Mouse (Mus musculus) stomach, postnatal 0 days (tissue): Measurements from ENCODE around the gene AI182371. TPM values are rescaled to one million over a fixed set of nuclear protein-coding genes. Genes with fewer than 3 reads are reported as not detected.
A peak's percentile ranks its signal among the peaks of the same experiment; 100 is the strongest.

Experiments
- ATAC-seq: fragments of 200-750 bp; cut with Nextera tagmentation; 2 replicates; pipeline ENCODE4 v1.8.0; 2017; ENCODE audit not compliant: low FRiP score, low TSS enrichment
- DNase-seq: peaks from one replicate; pipeline ENCODE4 v3.0.0-alpha.2; 2016; ENCODE audit warnings: low spot score
- H3K27ac ChIP-seq: fragments of 300-500 bp; sonication (generic); replicated peaks from 2 replicates; pipeline ENCODE4 v1.5.1; 2014; ENCODE audit warnings: mild to moderate bottlenecking, control low read depth
- H3K27me3 ChIP-seq: fragments of 300-500 bp; sonication (generic); 2 replicates; pipeline ENCODE4 v1.6.1; 2014; ENCODE audit warnings: low read length; ENCODE audit not compliant: control insufficient read depth, insufficient read depth
- H3K36me3 ChIP-seq: fragments of 300-500 bp; sonication (generic); 2 replicates; pipeline ENCODE4 v1.6.1; 2014; ENCODE audit warnings: low read length, mixed read lengths; ENCODE audit not compliant: control insufficient read depth, insufficient read depth
- H3K4me1 ChIP-seq: fragments of 300-500 bp; sonication (generic); replicated peaks from 2 replicates; pipeline ENCODE4 v1.6.1; 2014; ENCODE audit warnings: antibody characterized with exemption; ENCODE audit not compliant: control insufficient read depth, insufficient read depth
- H3K4me2 ChIP-seq: fragments of 300-500 bp; sonication (generic); replicated peaks from 2 replicates; pipeline ENCODE4 v1.6.1; 2014; ENCODE audit warnings: low read depth, mild to moderate bottlenecking, control low read depth, moderate library complexity
- H3K4me3 ChIP-seq: fragments of 300-500 bp; sonication (generic); 2 replicates; pipeline ENCODE4 v1.5.1; 2014; ENCODE audit warnings: low read depth, low read length, control low read depth
- H3K9ac ChIP-seq: fragments of 300-500 bp; sonication (generic); 2 replicates; pipeline ENCODE4 v1.6.1; 2014; ENCODE audit warnings: mild to moderate bottlenecking, low read length, control low read depth, mixed read lengths
- H3K9me3 ChIP-seq: fragments of 300-500 bp; sonication (generic); 2 replicates; pipeline ENCODE4 v1.6.1; 2016; ENCODE audit warnings: low read length; ENCODE audit not compliant: control insufficient read depth
- CTCF ChIP-seq: IDR thresholded peaks from 2 replicates; pipeline ENCODE4 v1.5.1; 2016; ENCODE audit warnings: antibody characterized with exemption, low read depth, mild to moderate bottlenecking, moderate library complexity
- EP300 ChIP-seq: optimal IDR thresholded peaks from 2 replicates; pipeline ENCODE3; 2016; ENCODE audit warnings: antibody characterized with exemption
- WGBS: fragments of 180-500 bp; shearing (Covaris S2); extraction: QIAGEN DNeasy Blood & Tissue Kit; methylation state at CpG from one replicate; pipeline ENCODE4 v1.1.7; 2014; 5-methylcytosine and 5-hydroxymethylcytosine counted together
- polyA plus RNA-seq: library from polyadenylated mRNA; unstranded; fragments of >200 nt; fragmentation: Nextera tagmentation; extraction: Ambion mirVana; gene quantifications from 2 replicates; pipeline ENCODE4 v1.2.1, GENCODE M21; 2015

AI182371 gene
- polyA plus RNA-seq, 1 experiment from 2014 or later: 0.15 TPM

DNA sequence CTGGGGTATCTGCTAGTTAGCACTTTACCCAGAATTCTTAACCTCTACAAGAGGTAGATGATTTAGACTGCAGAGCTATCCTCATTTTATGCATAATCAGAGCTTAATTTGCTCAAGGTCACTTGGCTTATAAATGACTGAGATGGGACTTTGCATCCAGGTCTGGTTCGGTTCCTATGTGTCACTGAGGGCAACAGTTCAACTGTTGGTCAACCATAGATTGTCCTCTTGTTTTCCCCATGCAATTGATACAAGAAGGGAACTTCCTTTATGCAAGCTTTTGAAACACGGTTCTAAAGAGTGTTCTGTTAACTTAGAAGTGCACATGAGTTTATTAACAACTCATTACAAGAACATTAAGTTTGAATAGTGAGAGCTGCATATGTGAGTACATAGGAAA is 43.0 kb downstream of the AI182371 start:
- TF ChIP-seq CTCF (no peak), EP300 (no peak)
- Histone ChIP-seq H3K9ac (no peak overlapping the region), H3K4me1 (no peaks in the 10 kb centered on the region), H3K9me3 (no peaks in the 10 kb centered on the region), H3K27ac (no peak overlapping the region), H3K36me3 (no peaks in the 10 kb centered on the region), H3K27me3 (no peaks in the 10 kb centered on the region), H3K4me2 (no peak overlapping the region), H3K4me3 (no peak overlapping the region)
- DNase-seq (no peak), ATAC-seq (no peak)
- WGBS: 73% methylated on average over 2 of the region's 2 CpGs

DNA sequence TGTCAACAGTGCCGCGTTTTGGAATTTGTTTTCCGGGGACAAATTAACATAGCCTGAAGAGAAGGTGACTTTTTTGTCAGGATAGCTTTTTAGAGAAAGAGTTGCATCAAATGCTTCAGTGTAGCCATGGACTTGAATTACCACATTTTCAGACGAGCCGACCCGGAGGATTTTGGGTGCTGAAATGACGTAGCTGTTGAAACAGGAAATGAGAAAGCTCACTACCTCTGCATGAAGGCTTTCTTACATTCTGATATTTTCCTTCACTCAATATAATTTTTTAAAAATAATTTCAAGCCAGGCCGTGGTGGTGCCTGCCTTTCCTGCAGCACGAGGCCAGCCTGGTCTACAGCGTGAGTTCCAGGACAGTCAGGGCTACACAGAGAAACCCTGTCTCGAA is 44.1 kb downstream of the AI182371 start:
- H3K27me3 ChIP-seq: no peaks in the 10 kb centered on the region
- TF ChIP-seq CTCF (no peak), EP300 (no peak)
- ATAC-seq (no peak), DNase-seq (no peak)
- H3K4me3 ChIP-seq: no peak overlapping the region
- no peak overlapping the region for H3K4me2 ChIP-seq
- 82% methylated on average over 11 of the region's 11 CpGs for WGBS
- H3K27ac ChIP-seq: no peak overlapping the region
- H3K9me3 ChIP-seq: no peaks in the 10 kb centered on the region
- no peaks in the 10 kb centered on the region for H3K4me1 ChIP-seq
- no peak overlapping the region for H3K9ac ChIP-seq
- no peaks in the 10 kb centered on the region for H3K36me3 ChIP-seq

DNA sequence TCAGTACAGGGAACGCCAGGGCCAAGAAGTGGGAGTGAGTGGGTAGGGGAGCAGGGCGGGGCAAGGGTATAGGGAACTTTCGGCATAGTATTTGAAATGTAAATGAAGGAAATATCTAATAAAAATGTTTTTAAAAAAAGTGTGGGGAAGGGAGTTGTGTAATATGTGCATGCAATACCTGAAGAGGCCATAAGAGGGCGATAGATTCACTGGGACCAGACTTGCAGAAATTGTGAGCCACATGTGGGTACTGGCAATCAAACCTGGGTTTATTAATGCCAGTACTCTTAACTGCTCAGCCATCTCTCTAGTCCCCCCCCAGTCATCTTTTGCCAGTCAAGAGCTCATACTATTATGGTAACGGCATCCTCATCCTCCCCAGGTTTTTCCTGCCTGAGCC is 52.5 kb downstream of the AI182371 start:
- TF ChIP-seq EP300 (no peak), CTCF (peak; percentile 75)
- no peaks in the 10 kb centered on the region for H3K36me3 ChIP-seq
- 33% methylated on average over 5 of the region's 5 CpGs for WGBS
- H3K27me3 ChIP-seq: no peaks in the 10 kb centered on the region
- no peaks in the 10 kb centered on the region for H3K9me3 ChIP-seq
- H3K9ac ChIP-seq: no peak overlapping the region
- no peak overlapping the region for H3K4me2 ChIP-seq
- H3K27ac ChIP-seq: no peak overlapping the region
- DNase-seq: peak; percentile 16
- no peak for ATAC-seq
- H3K4me3 ChIP-seq: no peak overlapping the region
- no peaks in the 10 kb centered on the region for H3K4me1 ChIP-seq

DNA sequence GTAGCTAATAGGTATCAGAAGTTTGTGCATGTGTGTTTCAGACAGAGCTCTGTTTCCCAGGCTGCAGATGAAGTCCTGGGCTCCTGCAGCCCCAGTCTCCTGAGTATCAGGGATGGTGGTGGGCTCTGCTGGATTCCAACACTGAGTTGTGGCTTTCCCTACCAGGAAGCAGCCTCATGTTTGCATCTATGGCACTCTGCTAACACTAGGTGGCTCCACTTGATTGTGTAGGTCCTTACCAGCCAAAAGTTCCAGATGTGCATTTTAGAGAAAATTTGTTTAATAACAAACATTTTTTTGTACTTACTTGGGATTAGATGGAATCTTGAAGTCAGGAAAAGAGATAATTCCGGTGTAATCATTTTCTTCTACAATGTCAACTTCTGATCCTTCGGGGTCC is 56.4 kb downstream of the AI182371 start:
- no peak for ATAC-seq
- TF ChIP-seq CTCF: peak; percentile 85
- no peak for TF ChIP-seq EP300
- no peaks in the 10 kb centered on the region for H3K4me1 ChIP-seq
- no peak overlapping the region for H3K4me2 ChIP-seq
- H3K9ac ChIP-seq: no peak overlapping the region
- no peaks in the 10 kb centered on the region for H3K27me3 ChIP-seq
- H3K9me3 ChIP-seq: no peaks in the 10 kb centered on the region
- no peak overlapping the region for H3K27ac ChIP-seq
- H3K36me3 ChIP-seq: no peaks in the 10 kb centered on the region
- DNase-seq: peak; percentile 31
- 50% methylated on average over 2 of the region's 2 CpGs for WGBS
- no peak overlapping the region for H3K4me3 ChIP-seq

DNA sequence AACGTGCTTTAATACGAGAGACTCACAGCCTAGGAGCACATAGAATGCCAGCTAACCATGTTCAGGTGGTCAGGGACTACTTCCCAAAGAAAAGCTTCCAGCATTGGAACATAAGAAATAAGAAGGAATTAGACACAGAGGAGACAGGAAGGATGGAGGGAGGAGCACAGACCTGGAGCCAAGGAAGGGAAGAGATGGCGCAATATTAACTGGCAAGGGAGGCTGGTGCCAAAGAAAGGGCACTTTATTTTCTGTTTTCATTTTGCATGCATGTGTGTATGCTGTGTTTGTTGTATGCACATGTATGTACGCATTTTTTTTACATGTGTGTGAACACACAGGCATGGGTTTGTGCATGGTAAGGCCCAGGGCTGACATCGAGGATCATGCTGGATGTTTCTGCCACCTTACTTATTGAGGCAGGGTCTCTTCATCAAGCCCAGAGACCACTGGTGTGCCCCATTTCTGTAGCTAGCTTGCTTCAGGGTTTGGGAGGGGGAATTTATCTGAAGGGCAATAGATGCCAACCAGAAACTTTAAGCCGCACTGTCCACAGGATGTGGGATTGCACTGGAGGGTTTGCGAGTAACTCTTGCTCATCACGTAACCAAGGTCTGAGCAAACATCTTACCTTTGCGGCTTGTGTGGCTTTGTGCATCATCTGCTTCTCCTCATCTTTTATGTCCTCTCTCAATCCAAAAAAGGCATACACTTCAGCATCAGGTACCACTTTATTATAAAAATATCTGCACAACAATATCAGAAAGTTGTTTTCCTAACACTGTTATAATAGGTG is 62.6 kb downstream of the AI182371 start:
- Histone ChIP-seq H3K27me3 (no peaks in the 10 kb centered on the region), H3K36me3 (no peaks in the 10 kb centered on the region), H3K4me1 (no peaks in the 10 kb centered on the region), H3K4me2 (no peak overlapping the region), H3K9ac (no peak overlapping the region), H3K9me3 (no peaks in the 10 kb centered on the region), H3K27ac (no peak overlapping the region), H3K4me3 (no peak overlapping the region)
- TF ChIP-seq EP300 (no peak), CTCF (no peak)
- DNase-seq: no peak
- 89% methylated on average over 9 of the region's 9 CpGs for WGBS
- ATAC-seq: no peak

Other genes with a start within 250 kb of the AI182371 start
- 0.55 and 0.81 TPM in 2 replicates for gene Cutal, start 227.1 kb downstream of the AI182371 start, polyA plus RNA-seq
- gene Psmd5, start 226.6 kb downstream of the AI182371 start, polyA plus RNA-seq: 55.5 and 55.9 TPM in 2 replicates
- gene Phf19, start 187.5 kb downstream of the AI182371 start, polyA plus RNA-seq: 3.5 and 3.7 TPM in 2 replicates
- gene Traf1, start 139.8 kb downstream of the AI182371 start, polyA plus RNA-seq: 1.7 and 2.2 TPM in 2 replicates
- gene Hc, start 40.1 kb downstream of the AI182371 start, polyA plus RNA-seq: 0.19 and 0.21 TPM in 2 replicates
- 7.3 and 8.0 TPM in 2 replicates for gene Cntrl, start 7.9 kb upstream of the AI182371 start, polyA plus RNA-seq
- 325 and 350 TPM in 2 replicates for gene Rab14, start 99.6 kb upstream of the AI182371 start, polyA plus RNA-seq
- gene Gsn, start 154.8 kb upstream of the AI182371 start, polyA plus RNA-seq: 398 and 433 TPM in 2 replicates
- gene Stom, start 235.4 kb upstream of the AI182371 start, polyA plus RNA-seq: 53.5 and 56.9 TPM in 2 replicates